Mouse (Mus musculus) cortical plate, adult 2 months (tissue): ENCODE results near the gene Rps3.

ENCODE experiments used
- CTCF ChIP-seq: fragments of 200-500 bp; IDR thresholded peaks from 2 replicates; pipeline ENCODE4 v1.5.1; 2011; ENCODE audit warnings: mild to moderate bottlenecking, control low read depth, low read length; ENCODE audit not compliant: insufficient read depth; ENCODE audit errors: extremely low read depth
- POLR2A ChIP-seq: fragments of 200-500 bp; IDR thresholded peaks from 2 replicates; pipeline ENCODE4 v1.6.1; 2011; ENCODE audit warnings: mild to moderate bottlenecking, low read length, control low read depth; ENCODE audit not compliant: insufficient read depth; ENCODE audit errors: extremely low read depth

DNA sequence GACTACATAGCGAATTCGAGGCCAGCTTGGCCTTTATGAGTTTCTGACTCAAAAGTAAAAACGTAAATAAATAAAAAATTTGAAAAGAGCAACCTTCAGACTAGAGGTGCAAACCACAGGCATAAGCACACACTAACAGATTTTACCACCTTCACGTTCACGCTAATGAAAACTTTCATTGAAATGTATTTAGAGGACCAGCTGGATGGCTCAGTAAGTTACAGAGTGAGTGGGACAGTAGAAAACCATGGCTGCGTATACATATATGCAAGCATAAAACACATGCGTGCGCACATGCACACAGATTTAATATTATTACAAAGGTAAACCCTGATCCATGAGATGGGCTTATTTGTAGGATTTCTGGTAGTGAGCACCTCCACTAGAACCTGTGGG is 384 bp upstream of the Rps3 start:
- TF ChIP-seq CTCF = no peak
- TF ChIP-seq POLR2A = no peak
